Mouse (Mus musculus) CH12.LX (cell line): Measurements from ENCODE around the gene Rubcnl. TPM values are rescaled to one million over a fixed set of nuclear protein-coding genes. Genes with fewer than 3 reads are reported as not detected.

Experiments
- DNase-seq: peaks from one replicate; pipeline ENCODE4 v3.0.0-alpha.2; 2013; ENCODE audit errors: extremely low read depth
- H3K27ac ChIP-seq: 2 replicates; pipeline ENCODE4 v1.5.1; 2012; ENCODE audit warnings: low read depth, mild to moderate bottlenecking, control low read depth, moderate library complexity; ENCODE audit not compliant: insufficient read depth
- H3K27me3 ChIP-seq: replicated peaks from 2 replicates; pipeline ENCODE3; 2012; ENCODE audit warnings: inconsistent platforms
- H3K36me3 ChIP-seq, 2 experiments: replicated peaks in 1 of 2; 2 replicates each; pipeline versions ENCODE3 to v1.6.1; 2012; ENCODE audit warnings: inconsistent platforms in 1 of 2, low read length in 1 of 2, mild to moderate bottlenecking in 1 of 2, mixed read lengths in 1 of 2, moderate library complexity in 1 of 2; ENCODE audit not compliant: control insufficient read depth in 1 of 2, insufficient read depth in 1 of 2
- H3K4me1 ChIP-seq, 2 experiments: 2 replicates each; pipeline ENCODE4 v1.6.1; 2012; ENCODE audit warnings: inconsistent platforms in 1 of 2, moderate library complexity in 1 of 2; ENCODE audit not compliant: insufficient read depth in 2 of 2, control insufficient read depth in 1 of 2
- H3K4me2 ChIP-seq: 2 replicates; pipeline ENCODE4 v1.6.1; 2012; ENCODE audit warnings: low read depth, mild to moderate bottlenecking, control low read depth; ENCODE audit not compliant: poor library complexity, insufficient read depth, severe bottlenecking
- H3K4me3 ChIP-seq, 3 experiments: fragments of 150-350 bp in 1 of 3; sonication (generic) in 1 of 3; replicated peaks in 1 of 3; 2 replicates each; pipeline versions ENCODE3 to v1.5.1; 2011 to 2012; ENCODE audit warnings: low read depth in 2 of 3, low read length in 2 of 3, mild to moderate bottlenecking in 2 of 3, moderate library complexity in 2 of 3, control low read depth in 1 of 3, improper control_type of control experiment in 1 of 3, inconsistent platforms in 1 of 3, mixed read lengths in 1 of 3; ENCODE audit not compliant: poor library complexity in 1 of 3
- H3K79me2 ChIP-seq: replicated peaks from 2 replicates; pipeline ENCODE4 v1.6.1; 2012; ENCODE audit warnings: mild to moderate bottlenecking, moderate library complexity; ENCODE audit not compliant: control insufficient read depth, poor library complexity, insufficient read depth, severe bottlenecking; ENCODE audit errors: extremely low read depth
- H3K9ac ChIP-seq: 2 replicates; pipeline ENCODE4 v1.6.1; 2012; ENCODE audit warnings: low read depth, mild to moderate bottlenecking, control low read depth, moderate library complexity; ENCODE audit not compliant: insufficient read depth
- H3K9me3 ChIP-seq: replicated peaks from 2 replicates; pipeline ENCODE3; 2012; ENCODE audit warnings: low read length, inconsistent platforms, mixed read lengths
- BHLHE40 ChIP-seq: IDR thresholded peaks from 2 replicates; pipeline ENCODE4 v1.6.1; 2011; ENCODE audit warnings: mild to moderate bottlenecking, low read depth, low read length, improper control_type of control experiment
- CHD2 ChIP-seq: IDR thresholded peaks from 2 replicates; pipeline ENCODE4 v1.6.1; 2011; ENCODE audit warnings: low read length, improper control_type of control experiment
- CTCF ChIP-seq, 2 experiments: IDR thresholded peaks in 1 of 2; conservative IDR thresholded peaks in 1 of 2; 2 replicates each; pipeline ENCODE4 v1.5.1; 2011 to 2012; ENCODE audit warnings: low read depth in 2 of 2, low read length in 2 of 2, improper control_type of control experiment in 1 of 2, inconsistent platforms in 1 of 2, mild to moderate bottlenecking in 1 of 2, moderate library complexity in 1 of 2
- EP300 ChIP-seq: IDR thresholded peaks from 2 replicates; pipeline ENCODE4 v1.6.1; 2011; ENCODE audit warnings: low read length, improper control_type of control experiment
- ETS1 ChIP-seq: conservative IDR thresholded peaks from 2 replicates; pipeline ENCODE4 v1.6.1; 2012; ENCODE audit warnings: low read depth, mild to moderate bottlenecking, inconsistent platforms, low read length, improper control_type of control experiment, moderate library complexity
- IRF4 ChIP-seq: IDR thresholded peaks from 2 replicates; pipeline ENCODE4 v1.6.1; 2014; ENCODE audit warnings: low read depth, mild to moderate bottlenecking, inconsistent platforms, low read length, improper control_type of control experiment
- JUN ChIP-seq: IDR thresholded peaks from 2 replicates; pipeline ENCODE4 v1.6.1; 2011; ENCODE audit warnings: low read depth, mild to moderate bottlenecking, low read length, improper control_type of control experiment, moderate library complexity; ENCODE audit not compliant: insufficient read depth
- JUND ChIP-seq: conservative IDR thresholded peaks from 2 replicates; pipeline ENCODE4 v1.6.1; 2011; ENCODE audit warnings: low read depth, low read length, improper control_type of control experiment
- MAFK ChIP-seq: IDR thresholded peaks from 2 replicates; pipeline ENCODE4 v1.6.1; 2011; ENCODE audit warnings: low read length, improper control_type of control experiment; ENCODE audit not compliant: insufficient replicate concordance
- MAX ChIP-seq: IDR thresholded peaks from 2 replicates; pipeline ENCODE4 v1.6.1; 2011; ENCODE audit warnings: low read length, improper control_type of control experiment
- MEF2A ChIP-seq: IDR thresholded peaks from 2 replicates; pipeline ENCODE4 v1.6.1; 2014; ENCODE audit warnings: low read depth, mild to moderate bottlenecking, inconsistent platforms, low read length, improper control_type of control experiment, borderline replicate concordance
- RAD21 ChIP-seq: IDR thresholded peaks from 2 replicates; pipeline ENCODE4 v1.6.1; 2011; ENCODE audit warnings: low read depth, mild to moderate bottlenecking, low read length, improper control_type of control experiment, moderate library complexity
- SIN3A ChIP-seq: IDR thresholded peaks from 2 replicates; pipeline ENCODE4 v1.6.1; 2012; ENCODE audit warnings: low read length, improper control_type of control experiment, inconsistent platforms
- SMC3 ChIP-seq: IDR thresholded peaks from 2 replicates; pipeline ENCODE4 v1.6.1; 2011; ENCODE audit warnings: low read depth, low read length, improper control_type of control experiment
- TBP ChIP-seq: conservative IDR thresholded peaks from 2 replicates; pipeline ENCODE4 v1.6.1; 2011; ENCODE audit warnings: low read depth, low read length, improper control_type of control experiment
- TCF12 ChIP-seq: IDR thresholded peaks from 2 replicates; pipeline ENCODE4 v1.6.1; 2014; ENCODE audit warnings: low read depth, mild to moderate bottlenecking, inconsistent platforms, low read length, improper control_type of control experiment
- ZKSCAN1 ChIP-seq: IDR thresholded peaks from 2 replicates; pipeline ENCODE4 v1.6.1; 2012; ENCODE audit warnings: low read depth, inconsistent platforms, low read length, improper control_type of control experiment, borderline replicate concordance
- ZNF384 ChIP-seq: IDR thresholded peaks from 2 replicates; pipeline ENCODE4 v1.6.1; 2012; ENCODE audit warnings: low read depth, low read length, improper control_type of control experiment, inconsistent platforms
- dilution Hi-C: fragments of 300-500 bp; cut with MboI; formaldehyde crosslinking; loops from 2 replicates; pipeline ENCODE4 v1.14.3; 2020; ENCODE audit warnings: low sequenced_read_pairs; ENCODE audit not compliant: extremely low pct_unique_long_range_greater_than_20kb, extremely low pct_ligation_motif_present
- in situ Hi-C: fragments of 300-500 bp; cut with MboI; formaldehyde crosslinking; loops from 3 replicates; pipeline ENCODE4 v1.14.3; 2019; ENCODE audit warnings: low sequenced_read_pairs, low pct_ligation_motif_present, low pct_unique_long_range_greater_than_20kb, mixed read lengths
- polyA plus RNA-seq: library from polyadenylated mRNA; unstranded; fragments of >175 nt; gene quantifications from 2 replicates; pipeline ENCODE4 v1.2.1, GENCODE M21; 2012; ENCODE audit warnings: low read depth; ENCODE audit not compliant: insufficient read length
- total RNA-seq, 2 experiments: library from RNA; depleted of rRNA; stranded (reverse); fragments of 300-350 nt in 1 of 2; fragments of >200 nt in 1 of 2; gene quantifications; 2 replicates each; pipeline ENCODE4 v1.2.3; 2012 to 2014

Gene Rubcnl
- total and polyA plus RNA-seq, 3 experiments: 24.7 to 27.2 (median 24.9) TPM

DNA sequence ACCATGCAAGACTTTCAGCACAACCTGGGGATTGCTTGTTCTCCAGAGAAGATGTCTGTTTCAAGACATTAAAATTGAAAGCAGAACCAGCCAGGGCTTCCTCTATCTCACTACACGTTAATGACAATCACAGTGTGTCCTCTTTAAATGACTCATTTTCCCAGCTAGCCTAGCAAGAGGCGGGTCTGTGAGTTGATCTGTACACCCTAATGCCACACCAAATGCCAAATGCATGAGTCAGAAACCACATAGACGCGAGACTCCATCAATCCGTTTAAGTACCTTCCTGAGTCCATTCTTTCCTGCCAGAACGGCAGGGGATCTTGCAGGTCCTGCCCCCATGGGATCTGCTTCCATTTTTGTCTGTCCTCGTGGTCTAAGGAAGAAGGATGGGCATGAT, 29.4 kb downstream of the Rubcnl start:
- peaks cover 3 to 37% of the 10 kb centered on the region in 2 experiments; a peak in 3 of 4 replicates for H3K4me1 ChIP-seq
- TF ChIP-seq ZNF384 (no peak), JUN (peak; percentile 50; the same call in 1 of the 2 replicates), SIN3A (no peak), MAX (no peak), CHD2 (no peak), CTCF (conservative IDR thresholded peaks at IDR 0.05 in 1 of 2, IDR thresholded peaks at IDR 0.05 in 1 of 2; ENCODE audit: low read depth in 2 of 2, low read length in 2 of 2) (no peak), BHLHE40 (0 out of 2 replicates have a peak, but pooled peaks have one; percentile 11), JUND (peak; percentile 81), IRF4 (peak; percentile 82), EP300 (peak; percentile 49; the same call in 1 of the 2 replicates), MEF2A (0 out of 2 replicates have a peak, but pooled peaks have one; percentile 17), TBP (no peak), ZKSCAN1 (no peak), ETS1 (peak; percentile 55)
- no peak overlapping the region for H3K9ac ChIP-seq
- in situ Hi-C loops (no loop called here), dilution Hi-C loops (no loop called here)
- peaks cover 81 to 100% of the 10 kb centered on the region in 2 experiments for H3K36me3 ChIP-seq
- H3K4me3 ChIP-seq: no peak overlapping the region
- H3K27ac ChIP-seq: no peak overlapping the region
- H3K9me3 ChIP-seq: no peaks in the 10 kb centered on the region
- H3K79me2 ChIP-seq: no peaks in the 10 kb centered on the region
- peak; percentile 70 for DNase-seq
- H3K4me2 ChIP-seq: no peak overlapping the region
- no peaks in the 10 kb centered on the region for H3K27me3 ChIP-seq

DNA sequence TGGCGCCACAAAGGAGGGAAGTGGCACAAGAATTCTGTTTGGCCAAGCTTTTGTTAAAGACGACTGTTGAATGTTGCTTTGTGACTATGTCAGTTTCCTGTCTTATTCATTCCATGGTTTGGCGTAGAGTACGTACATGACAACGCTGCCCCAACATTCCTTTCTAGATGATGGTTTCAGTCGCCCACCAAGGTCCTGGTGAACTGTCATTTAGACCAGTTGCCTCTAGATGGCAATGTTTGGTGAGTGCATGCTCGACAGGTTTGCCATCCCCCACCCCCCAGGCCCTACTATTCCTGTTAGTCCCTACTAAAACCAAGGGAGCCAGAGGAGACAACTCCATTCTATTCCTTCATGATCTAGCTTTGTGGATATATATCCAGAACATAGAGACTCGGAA, 36.6 kb downstream of the Rubcnl start:
- Histone ChIP-seq H3K27me3 (no peaks in the 10 kb centered on the region), H3K9me3 (no peaks in the 10 kb centered on the region), H3K4me3 (no peak overlapping the region), H3K79me2 (no peaks in the 10 kb centered on the region), H3K4me2 (no peak overlapping the region), H3K4me1 (peaks cover 18 to 42% of the 10 kb centered on the region in 2 experiments), H3K9ac (no peak overlapping the region)
- in situ Hi-C loops: loop anchor here (10.0 to 25.0 kb wide), 2 partner anchors 142 to 660 kb away; no protein-coding TSS in a partner anchor
- dilution Hi-C loops: no loop called here
- TF ChIP-seq SMC3 (peak; percentile 52), TCF12 (no peak), CTCF (conservative IDR thresholded peaks at IDR 0.05 in 1 of 2, IDR thresholded peaks at IDR 0.05 in 1 of 2; ENCODE audit: low read depth in 2 of 2, low read length in 2 of 2) (peak; percentile 50 to 65), CHD2 (peak; percentile 14; the same call in 1 of the 2 replicates), RAD21 (peak; percentile 53), MAX (no peak), MAFK (no peak)
- TF ChIP-seq, all 38 proteins: peak for 4
- DNase-seq: no peak
- H3K36me3 ChIP-seq: peaks cover 52 to 75% of the 10 kb centered on the region in 2 experiments
- H3K27ac ChIP-seq: no peak overlapping the region
